Mouse (Mus musculus) fat pad, adult 2 months (tissue): ENCODE measurements around the gene Pfkfb4.
A peak's percentile ranks its signal among the peaks of the same experiment; 100 is the strongest.

ENCODE experiments used
- DNase-seq: peaks from one replicate; pipeline ENCODE4 v3.0.0-alpha.2; 2011; ENCODE audit warnings: low read depth, low spot score; ENCODE audit errors: extremely low read depth

The Pfkfb4 gene

GRCm38 (mm10) chr9:109056081-109056690, 64.6 kb downstream of the Pfkfb4 start:
- no peak for DNase-seq

- DNase-seq = no peak
Measured at GRCm38 (mm10) chr9:109056916-109057315, 65.3 kb downstream of the Pfkfb4 start.

DNA sequence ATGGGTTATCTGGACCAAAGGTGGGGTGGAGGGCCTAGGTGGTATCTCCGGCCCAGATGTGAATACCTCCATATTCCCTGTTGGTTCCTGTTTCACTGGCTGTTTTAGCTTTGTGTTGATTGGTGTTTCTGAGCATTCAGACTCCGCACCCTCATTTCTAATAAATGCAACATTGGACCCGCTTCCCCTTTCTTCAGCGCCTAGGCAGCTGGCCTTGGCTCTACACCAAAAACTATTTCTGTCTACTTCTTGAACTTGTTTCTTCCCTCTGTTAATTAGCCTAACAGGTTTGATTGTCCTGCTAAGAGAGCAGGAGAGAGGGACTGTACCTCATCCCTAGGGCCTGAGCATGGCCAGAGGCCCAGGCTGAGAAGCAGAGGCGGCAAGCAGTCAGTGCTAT, 66.0 kb downstream of the Pfkfb4 start:
- DNase-seq = no peak

DNA sequence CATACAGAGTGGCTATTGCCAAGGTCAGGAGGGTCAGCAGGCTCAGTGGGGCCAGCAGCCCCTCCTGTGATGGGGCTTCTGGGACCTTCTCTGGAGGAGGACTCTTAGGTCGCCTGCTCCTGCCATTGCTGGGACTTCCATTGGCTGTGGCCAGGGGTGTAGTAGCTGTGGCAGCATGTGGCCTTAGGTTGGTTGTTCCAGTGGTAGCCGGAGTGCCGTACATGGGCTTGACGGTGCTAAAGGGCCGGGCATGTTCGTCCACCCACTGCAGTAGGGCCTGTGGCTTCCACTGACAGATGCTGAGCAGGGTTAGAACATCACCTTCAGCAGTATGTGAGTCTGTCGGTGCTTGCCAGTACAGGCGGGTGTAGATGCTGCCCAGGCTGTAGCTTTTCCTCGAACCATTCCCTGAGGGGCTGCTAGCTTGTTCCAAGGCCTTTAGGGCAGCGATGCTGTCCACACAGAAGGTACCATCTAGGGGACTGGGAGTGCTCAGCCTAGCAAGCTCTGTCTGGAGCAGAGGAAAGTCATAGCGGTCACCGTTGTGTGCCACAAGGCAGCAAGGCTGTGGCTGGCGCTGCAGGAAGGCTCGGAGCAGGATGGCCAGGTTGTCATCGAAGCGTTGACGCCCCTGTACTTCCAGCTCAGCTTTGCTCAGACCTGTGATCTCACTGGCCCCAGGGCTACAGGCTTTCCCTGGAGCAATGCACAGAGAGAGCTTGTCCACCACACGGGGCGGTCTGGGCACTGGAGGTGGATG, 66.6 kb downstream of the Pfkfb4 start:
- DNase-seq = no peak

DNA sequence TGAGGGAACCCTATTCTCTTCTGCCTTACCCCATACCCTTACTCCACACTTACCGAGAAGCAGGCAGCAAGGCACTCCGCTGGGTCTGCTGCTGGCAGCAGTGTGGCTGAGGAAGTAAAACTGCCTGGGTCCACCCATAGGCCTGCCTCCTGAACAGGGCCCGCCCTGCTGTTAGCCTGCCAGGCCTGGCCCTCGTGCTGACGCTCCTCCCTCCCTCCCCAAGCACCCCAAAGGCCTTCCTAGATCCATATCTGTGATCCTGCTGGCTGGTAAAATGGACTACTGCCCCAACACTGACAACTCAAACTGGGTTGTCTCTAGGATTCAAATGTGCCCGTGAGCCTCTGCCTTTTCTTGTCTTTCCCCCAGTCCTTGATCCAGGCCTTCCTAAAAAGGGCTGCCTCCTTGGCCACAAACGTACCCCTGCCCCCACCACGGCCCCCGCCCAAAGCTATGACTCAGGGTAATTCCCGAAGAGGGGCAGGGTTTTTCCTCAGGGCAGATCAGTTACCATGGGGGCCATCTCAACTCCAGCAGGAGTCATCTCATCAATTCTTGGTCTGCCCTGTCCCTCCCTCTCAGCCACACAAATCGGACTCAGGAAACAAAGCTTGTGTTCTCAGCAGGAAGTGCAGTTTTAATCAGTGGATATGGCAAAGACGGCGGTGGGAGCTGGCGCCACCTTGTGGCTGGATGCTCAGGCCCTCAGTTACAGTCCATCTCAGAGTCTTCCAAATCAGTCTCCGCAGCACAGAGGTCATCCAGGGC, 67.7 kb downstream of the Pfkfb4 start, which contains the start of gene Trex1:
TSS of gene Trex1 (minus strand) at position 599 of the 768 bp plus-strand sequence.
- DNase-seq = peak; percentile 52

DNA sequence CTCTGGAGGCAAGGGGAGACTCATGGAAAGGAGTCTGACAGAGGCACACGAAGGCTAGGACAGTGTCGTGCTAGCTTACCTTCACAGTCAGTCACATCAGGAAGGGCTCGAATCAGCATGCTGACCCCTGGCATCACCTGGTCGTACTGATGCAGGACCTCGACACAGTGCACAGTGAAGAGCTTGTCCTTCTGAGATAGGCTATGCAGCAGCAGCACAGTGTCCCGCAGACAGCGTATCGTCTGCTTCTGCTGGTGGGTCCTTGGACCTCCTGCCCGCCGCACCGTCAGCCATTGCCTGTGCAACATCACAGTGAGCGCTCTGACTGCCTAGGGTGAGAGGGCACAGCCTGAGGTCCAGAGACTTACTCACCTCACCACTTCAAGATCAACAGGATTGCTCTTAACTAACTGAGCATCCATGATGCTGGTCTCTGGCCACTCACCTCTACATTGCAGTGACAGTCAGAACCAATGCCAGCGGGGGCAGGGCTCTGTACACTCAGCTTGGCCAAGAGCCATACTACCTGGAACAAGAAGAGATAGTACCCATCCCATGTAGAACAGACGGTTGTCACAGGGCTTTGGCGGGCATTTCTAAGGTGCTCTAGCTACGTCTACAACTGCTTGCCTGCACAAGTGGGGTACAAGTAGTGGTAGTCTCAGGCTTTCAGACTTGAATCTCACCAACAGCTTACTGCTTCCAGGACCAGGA, 68.8 kb downstream of the Pfkfb4 start:
- DNase-seq = no peak

DNA sequence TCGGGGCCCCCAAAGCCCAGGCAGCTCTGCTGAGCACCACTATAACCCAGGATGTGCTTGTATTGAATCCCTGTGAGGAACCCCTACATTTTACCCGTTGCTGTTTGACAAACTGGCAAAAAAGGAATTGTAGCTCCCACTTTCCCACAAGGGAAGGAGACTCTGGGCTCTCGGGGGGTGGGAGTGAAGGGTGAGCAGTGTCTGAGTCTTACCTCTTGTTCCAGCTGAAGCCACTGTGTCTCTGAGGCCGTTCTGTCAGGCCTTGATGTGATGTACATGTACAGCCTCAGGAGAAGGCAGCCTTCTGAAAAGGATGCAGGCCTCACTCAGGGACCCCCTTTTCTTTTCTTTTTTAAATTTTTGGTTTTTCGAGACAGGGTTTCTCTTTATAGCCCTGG, 69.3 kb downstream of the Pfkfb4 start:
- no peak for DNase-seq

DNA sequence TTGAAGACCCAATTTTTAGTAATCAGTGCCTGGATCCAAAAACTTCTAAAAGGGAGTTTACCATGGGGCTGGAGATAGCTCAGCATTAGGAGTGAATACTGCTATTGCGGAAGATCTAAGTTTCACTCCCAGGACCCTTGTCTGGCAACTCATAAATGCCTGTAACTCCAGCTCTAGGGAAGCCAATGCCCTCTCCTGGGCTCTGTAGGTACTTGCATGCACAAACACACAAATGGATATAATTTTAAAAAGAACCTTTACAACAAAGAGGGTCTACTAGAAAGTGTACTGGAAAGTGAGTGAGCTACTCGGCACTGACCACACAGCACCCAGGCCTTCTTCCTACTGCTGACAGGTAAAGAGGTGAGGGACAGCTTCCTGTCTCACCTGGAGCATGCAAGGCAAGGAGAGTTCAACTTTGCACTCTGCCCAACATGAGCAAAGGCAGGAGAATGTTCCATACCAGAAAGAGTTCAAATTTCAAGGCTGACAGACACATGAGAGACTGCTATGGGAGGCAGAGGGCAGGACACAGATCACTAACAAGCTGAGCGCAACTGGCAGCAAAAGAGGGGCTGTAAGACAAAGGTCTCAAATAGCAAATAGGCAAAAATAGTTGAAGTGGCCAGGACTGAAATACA, 76.6 kb downstream of the Pfkfb4 start:
- DNase-seq = no peak

GRCm38 (mm10) chr9:109073661-109074573, 82.3 kb downstream of the Pfkfb4 start, which contains the start of gene Atrip:
TSS of gene Atrip (minus strand) at chr9:109074124.
- DNase-seq = no peak

- DNase-seq = no peak
Measured at GRCm38 (mm10) chr9:109080516-109080915, 88.9 kb downstream of the Pfkfb4 start.

GRCm38 (mm10) chr9:109081749-109082123, 90.2 kb downstream of the Pfkfb4 start:
- no peak for DNase-seq
